Mouse (Mus musculus): ENCODE results near the gene Chchd6.
A peak's percentile ranks its signal among the peaks of the same experiment; 100 is the strongest.

The Chchd6 gene

DNA sequence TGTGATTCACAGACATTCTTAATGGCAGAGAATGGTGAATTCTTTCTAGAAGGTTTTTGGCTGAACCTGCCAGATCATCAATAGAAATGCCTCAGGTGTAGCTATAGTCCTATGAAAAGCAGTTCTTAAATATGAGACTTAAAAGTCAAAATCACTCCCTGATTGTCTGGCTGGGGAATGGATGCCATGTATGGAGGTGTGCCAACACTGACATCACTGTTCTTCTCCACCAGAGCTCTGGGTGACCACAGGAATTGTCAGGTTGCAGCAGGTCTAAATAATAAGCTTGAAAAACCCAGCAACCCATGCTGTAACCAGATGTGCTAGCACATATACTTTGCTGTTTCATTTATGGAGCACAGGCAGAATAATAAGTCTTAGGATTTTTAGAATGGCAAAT is 87.2 kb downstream of the Chchd6 start:
- no peak for DNase-seq

DNA sequence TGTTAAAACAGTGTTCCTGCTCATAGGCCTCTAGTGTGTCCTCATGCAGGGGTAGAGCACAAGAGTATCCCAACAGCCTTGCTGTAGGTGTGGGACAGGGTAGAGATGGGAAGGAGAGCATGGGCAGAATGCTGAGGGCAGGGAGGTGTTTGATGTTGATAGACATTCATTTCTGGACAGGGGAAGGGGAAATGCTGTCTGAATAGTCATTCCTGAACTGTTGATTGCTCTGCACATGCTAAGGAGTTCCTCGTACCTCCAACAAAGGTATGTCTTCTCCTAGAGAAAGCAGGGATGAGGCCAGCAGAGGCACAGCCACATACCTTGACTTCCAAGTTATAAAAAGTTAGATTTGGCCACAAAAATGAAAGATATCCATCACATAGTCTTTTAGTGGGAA is 95.5 kb downstream of the Chchd6 start:
- no peak for DNase-seq

DNA sequence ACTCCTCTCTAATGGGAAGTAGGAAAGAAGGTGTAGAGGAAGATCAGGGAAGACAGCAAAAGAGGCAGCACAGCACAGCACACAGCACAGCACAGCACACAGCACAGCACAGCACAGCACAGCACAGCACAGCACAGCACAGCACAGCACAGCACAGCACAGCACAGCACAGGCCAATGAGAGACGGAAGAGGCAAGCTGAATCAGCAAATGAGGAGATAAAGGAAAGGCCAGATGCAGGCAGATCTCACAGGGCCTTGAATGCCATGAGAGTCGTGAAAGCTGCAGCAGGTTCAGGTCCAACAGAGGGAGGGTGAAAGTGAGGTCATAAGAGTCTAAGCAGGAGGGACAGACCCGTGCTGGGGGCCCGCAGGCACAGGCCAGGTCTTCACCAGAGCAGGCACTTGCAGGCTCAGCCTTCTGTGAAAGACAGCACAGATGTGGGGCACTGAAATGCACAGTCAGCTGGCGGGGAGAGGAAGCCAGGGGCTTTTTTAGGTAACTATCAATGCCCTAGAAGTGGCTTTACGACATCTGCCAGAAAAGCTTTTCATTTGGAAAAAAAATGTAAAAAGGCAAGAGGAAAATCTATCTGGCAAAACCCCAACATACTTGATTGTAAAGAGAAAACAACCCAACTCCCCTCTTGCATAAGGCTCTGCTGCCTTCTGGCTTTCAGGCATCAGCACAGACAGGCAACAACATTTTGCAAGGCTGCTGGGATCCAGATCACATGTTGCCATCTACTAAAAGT is 96.5 kb downstream of the Chchd6 start:
- DNase-seq: no peak

DNA sequence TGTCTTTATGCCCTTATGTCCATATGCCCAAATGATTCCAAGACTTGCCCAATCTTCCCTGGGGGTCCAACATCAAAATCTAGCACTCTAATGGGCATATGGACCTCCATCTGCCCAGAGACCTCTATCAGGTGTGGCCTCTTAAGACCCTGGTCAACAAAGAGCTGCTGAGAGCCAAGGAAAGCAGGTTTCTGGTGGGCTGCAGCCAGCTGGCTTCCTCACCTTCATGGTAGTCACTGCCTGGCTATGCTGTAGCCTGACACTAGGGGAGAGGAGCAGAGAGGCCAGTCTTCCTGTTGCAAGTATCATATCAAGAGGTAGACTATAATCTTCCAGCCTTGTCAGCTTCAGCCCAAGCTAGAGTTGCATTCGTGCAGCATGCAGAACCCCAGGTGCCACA is 98.5 kb downstream of the Chchd6 start:
- no peak for DNase-seq

DNA sequence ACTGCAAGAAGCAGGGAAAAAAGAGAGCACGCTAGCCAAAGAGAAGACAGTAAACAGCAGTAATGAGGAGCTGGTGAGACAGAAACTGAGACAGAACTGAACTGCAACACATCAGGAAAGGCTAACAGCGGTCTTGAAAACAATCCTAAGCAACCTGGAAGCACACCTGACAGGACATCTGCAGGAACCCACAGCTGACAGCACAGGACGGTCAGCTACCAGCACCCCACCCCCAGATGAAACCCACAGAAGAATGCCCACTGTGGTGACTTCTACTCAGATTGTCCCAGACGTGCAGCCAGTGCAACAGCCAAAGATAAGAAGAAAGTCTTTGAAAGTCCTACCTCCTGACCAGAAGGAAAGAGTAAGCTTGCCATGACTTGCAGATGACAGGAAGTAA is 103.1 kb downstream of the Chchd6 start:
- DNase-seq: no peak

DNA sequence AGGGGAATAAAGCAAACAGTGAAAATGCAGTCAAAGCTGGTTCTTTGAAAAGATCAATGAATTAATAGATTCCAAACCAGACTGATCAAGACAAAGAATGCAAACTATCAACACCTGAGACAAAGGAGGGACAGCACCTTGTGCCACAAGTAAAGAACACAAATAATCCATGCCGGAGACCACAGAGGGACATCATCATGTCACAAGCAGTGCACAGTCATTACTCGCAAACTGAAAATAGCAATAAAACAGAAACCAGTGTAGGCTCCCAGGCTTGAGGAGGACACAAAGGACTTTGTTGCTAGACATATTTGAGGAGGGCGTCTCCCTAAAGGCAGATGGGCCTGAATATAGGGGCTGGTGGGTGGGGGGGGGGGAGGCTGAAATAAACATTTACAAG is 105.1 kb downstream of the Chchd6 start:
- DNase-seq: no peak

DNA sequence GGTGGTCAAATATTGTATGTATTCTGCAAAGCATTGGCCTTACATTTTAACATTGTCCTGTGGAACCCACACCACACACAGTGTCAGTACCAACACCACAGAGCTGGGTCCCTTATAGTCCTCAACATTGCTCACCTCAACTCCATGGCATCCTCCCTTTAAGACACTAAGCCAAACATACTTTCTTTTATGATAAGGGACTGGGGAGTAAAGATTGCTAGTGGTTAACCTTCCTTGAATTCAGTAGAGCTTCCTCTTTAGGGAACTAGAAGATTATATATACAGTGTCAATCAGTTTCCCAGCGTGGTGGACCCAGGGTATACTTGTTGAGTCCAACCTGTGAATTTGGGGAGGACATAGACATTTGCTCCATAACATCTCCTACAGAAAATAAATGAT is 105.9 kb downstream of the Chchd6 start:
- no peak for DNase-seq

DNA sequence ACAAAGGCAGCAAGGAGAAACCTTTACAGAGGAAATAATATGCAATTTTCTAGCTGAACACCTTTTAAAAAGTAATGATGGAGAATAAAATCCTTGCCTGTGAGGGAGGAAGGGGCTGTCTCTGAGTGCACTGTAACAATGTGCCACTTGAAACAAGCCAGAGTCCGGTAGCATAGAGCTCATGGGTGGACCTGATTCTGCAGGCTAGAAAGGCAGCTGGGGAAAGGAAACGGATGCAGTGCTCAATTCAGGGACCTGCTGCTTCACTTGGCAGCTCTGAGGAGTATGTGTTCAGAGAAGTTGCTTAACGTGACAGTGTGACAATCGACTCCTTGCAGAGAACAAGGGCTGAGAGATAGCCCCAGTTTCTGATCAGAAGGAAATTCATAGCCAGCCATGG is 109.4 kb downstream of the Chchd6 start:
- DNase-seq: no peak

DNA sequence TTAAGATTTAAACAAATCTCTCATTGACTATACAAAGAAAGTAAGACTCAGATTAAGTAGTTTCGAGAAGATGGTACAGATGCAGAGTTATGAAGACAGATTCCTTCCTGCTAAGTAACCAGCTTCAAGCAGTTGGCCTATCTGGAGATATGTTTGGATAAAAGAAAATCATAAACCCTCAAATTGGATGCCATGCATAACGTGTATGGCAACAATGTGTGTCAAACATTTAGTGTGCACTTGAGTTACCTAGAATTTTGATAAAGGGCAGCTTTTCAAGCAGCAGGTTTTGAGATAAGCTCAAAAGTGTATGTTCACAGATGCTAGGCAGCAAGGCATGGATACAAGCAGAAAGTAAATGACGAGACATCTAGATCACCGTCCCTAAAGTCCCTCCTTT is 114.3 kb downstream of the Chchd6 start:
- DNase-seq: no peak

DNA sequence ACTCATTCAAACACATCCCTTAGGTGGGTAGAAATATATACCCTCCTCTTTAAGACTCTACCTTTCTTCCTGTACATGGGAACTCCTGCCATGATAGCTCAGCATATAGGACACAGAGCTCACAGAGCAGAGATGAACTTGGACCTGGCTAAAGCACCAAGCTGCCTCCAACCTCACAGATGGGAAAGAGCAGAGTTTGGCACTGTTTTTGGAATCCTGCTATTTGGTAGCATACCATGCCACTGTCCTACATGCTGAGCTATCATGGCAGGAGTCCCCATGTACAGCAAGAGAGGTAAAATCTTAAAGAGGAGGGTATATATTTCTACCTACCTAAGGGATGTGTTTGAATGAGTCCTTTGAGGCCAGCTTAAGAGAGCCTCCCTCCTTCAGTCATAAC is 127.5 kb downstream of the Chchd6 start:
- DNase-seq: no peak

DNA sequence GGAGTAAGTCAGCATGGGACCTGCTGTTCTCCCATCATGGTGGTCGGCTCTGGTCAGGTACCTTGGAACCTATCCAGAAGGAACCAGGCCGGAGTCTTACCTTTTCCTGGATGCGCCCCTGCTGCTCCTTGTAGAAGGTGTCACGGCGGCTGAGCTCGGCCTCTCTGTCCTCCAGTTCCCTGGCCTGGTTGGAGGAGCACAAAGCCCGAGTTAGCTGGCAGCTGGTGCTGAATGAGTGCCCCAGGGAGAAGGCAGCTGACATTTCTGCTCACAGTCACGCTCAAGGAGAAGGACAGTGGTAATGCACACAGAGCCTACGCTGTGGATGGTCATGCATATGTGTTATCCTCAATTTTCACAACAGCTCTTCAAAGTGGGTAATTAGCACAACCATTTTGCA is 128.2 kb downstream of the Chchd6 start:
- no peak for DNase-seq

DNA sequence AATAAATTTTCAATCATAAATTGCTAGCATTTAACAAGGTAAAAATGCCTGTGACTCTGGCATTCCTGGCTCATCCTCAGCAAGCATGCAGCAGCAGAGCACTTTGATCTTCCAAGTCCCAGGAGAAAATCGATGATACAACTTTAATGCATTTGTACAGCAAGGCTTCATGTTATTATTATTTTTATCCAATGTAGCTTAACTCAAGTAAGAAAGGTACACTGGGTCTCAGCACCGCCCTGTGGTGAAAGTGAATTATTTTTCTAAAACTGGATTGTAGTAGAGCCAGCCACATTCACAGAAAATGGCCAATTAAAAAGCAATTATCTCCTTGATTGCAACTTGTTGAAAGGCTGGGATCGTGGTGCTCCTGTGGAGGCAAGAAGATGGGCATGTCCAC is 128.6 kb downstream of the Chchd6 start:
- DNase-seq: no peak

DNA sequence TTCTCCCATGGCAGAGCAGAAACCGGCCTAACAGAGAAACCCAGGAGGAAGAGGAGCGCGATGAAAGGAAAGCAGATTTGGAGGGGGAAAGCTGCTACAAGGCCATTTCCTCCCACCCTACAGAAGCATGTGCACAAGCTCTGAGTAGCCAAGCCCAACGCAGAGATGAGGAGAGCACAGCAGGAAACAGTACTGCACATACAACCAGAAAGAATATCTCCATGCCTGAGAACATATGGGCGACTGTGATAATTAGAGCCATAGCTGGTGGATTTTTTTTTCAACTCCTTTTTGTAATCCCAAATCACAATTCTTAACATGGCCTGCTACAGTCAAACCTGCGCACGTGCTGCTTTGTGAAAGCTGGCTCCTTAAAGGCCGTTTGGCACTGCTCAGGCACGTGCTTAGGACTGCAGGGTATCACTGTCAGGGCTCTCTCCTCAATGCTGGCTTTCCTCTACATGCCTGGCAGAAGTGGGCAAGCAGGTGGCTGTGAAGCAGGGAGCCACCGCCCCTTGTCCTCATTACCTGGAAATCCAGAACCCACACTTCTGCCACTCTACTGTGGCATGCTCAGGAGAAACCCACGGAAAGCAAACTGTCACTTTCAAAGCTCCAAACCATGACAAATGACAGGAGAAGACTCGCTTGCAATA is 129.3 kb downstream of the Chchd6 start:
- DNase-seq: no peak

DNA sequence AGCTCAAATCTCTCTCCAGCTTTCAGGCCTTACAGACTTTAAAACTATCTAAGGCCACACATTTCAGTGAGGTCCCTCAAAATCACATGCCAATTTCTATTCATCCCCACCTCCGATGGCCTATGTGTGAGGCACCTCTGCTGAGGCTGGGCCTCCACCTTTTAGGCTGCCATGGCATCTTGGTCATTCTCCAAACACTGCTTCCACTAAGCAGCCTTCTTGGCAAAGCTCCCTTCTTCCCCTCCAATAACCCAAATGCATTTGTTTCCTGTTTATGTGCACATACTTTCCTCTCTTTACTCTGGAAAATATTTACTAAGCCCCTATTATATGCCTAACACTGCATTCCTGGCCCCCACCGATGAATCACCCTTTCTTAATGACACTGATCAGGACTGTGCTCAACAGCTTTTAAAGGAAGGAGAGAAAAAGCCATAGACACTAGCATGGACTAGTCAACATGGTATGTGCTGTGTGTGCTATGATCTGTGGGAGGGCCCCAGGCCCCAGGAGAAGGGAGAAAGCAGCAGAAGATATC is 133.2 kb downstream of the Chchd6 start:
- DNase-seq: no peak

DNA sequence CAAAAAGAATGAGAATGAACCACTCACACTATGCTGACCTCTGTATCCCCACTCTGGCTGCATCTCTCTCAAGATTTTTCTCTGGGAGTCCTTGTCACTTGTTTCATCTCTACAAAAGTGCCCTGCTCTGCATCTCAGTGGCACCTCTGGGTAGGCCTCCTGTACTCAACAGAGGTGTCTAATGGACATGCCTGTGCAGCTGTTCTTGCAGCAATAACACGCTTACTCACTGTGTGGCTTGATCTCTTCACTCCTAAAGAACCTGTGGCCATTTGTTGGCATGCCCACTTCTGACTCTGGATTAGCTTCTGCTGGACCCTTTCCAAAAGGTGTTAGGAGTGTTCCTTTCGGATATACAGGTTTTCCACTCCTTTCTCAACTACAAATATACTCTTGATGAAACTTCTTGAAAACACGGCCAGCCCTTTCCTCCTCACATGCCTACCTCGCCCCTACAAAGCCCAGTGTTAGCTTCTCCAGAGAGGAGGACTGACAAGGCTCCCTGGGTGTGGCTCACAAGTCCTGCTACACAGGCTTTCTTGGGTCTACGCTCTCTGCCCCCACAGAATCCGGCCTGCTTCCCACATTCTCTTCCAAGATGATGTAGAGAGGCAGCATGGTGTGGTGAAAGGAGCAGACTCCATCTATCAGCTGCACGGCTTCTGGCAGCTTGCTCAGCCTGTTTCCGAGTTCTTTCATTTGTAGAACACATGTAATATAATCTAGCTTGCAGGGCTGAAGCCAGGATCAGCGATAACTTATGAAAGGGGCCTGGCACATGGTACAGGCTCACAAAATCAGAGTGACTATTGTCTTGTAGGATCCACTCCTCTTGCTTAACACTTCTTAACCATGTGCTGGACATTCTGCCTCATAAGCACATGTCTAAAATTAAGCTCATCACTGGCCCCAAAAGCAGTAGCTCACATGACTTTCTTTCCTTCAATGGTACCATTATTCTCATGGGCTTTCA is 133.9 kb downstream of the Chchd6 start:
- no peak for DNase-seq

DNA sequence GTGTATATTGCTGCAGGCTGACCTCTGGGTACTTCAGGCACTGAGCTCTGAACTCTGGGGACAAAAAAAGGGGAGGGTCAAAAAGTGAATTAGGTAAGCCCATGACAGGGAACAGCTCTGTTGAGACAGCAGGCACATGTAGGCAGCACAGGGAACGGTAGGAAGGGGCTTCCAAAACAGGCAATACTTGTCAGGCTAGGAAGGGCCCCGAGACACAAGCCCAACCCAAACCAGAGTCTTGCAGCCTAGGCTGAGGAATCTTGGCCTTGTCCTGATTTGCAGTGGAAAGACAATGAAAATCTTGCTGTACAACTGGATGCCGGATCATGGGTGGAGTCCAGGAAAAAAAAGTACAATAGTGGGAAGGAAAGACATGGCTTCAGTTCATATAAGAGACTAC is 135.8 kb downstream of the Chchd6 start:
- no peak for DNase-seq

DNA sequence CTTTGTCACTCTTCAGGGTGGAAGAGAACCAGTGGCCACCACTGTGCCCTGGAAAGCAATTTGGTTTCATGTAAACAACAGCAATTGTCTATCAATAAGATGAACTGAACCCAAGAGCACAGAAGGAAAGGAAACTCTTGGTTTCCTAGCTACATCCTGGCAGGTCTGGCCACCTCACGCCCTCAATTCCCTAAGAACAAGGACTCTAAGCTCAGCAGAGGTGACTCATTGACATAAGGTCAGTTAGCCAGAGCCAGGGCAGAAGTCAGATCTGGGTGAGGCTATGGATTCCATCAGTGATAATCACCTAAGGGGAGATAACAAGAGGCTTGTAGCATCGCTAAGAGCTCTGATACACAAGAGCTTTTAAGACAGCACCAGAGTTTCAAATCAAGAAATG is 137.9 kb downstream of the Chchd6 start:
- DNase-seq: no peak

DNA sequence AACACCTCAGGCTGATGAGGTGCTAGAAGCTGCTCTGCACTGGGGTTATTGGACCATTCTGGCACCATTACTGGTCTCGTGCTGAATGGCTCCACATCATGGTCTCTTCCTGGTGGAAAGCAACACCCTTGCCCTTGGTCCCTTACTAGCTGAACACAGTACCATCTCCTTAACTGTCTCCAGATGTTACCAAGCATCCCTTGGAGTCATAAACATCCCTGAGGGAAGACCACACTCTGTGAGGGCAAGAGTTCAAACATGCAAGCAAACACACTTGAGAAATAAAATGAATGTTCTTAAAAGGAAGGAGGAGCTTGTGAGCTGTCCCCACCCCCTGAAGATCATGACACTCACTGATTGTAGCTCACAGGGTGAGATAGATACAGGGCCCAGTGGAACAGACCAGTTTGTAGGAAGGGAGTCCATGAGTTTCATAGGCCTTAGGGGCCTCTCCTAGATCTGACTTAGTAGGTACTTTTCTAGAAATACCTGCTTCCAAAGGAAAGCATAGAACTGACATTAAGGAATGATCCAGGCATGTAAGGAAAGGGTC is 139.0 kb downstream of the Chchd6 start:
- DNase-seq: no peak

DNA sequence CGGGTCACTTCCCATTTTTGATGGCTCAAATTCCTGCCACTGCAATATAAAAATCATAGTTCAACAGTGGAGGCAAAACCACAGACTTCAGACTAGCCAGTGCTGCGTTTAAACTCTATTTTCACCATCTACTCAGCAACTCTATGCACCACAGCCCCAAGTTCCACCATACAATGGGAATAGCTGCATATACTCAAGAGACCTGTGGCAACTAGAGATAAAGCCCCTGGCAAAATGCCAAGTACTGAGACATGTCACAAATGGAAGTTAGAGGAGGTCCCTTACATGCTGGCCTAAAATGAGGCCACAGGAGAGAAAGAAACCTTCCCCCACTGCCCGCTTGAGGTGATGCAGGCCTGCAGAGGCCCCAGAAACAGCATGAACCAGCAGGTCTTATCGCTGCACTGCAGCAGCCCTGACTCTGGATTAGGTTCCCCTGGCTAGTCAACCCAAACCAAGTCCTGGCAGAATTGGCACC is 139.9 kb downstream of the Chchd6 start:
- DNase-seq: no peak

DNA sequence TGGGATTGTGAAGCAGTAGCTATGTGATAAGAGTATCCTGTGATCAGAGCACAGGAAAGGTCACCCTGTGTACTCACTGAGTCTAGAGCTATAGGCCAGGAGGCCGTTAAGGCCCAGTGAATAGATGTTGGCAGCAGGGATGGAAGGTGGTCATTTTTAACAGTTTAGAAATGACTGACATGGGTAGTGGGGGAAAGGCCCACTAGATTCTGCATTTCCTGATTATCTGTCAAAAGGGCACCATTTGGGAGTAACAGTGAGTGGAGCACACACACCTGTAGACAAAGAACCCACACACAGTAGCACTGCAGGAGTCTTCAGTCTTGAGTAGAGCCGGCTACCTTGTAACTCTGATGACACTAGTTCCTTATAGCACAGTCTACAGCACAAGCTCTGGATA is 141.0 kb downstream of the Chchd6 start:
- no peak for DNase-seq

DNA sequence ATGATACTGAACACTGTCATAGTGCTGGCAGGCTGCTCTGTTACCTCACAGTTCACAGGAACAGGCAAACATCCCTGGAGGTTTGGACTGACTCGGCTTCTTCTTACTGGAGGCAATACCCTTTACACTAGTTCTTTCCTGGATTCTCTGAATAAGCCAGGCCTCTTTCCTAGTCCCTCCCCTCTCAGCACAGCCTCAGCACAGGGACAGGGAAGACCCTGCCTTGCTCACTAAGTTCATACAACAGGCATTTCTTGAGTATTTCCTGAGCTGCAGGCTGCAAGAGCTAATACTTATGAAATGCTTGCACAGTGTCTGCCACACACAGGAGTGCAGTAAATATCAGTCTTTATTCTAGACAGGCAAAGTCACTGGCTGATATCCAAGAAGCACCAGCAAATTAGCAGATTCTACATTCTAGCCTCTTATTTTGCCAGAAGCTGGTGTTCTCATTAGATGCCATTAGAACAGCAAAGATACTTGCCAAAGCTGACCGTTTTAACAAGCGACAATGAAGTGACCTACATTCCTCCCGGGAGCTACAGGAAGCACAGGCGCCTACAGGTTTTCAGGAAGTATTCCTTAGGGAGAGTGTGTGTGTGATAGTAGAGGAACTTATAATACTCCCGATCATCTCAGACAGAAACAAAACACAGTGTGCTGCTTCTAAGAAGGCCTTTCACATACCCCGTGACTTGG is 142.3 kb downstream of the Chchd6 start:
- peak; percentile 22 for DNase-seq

DNA sequence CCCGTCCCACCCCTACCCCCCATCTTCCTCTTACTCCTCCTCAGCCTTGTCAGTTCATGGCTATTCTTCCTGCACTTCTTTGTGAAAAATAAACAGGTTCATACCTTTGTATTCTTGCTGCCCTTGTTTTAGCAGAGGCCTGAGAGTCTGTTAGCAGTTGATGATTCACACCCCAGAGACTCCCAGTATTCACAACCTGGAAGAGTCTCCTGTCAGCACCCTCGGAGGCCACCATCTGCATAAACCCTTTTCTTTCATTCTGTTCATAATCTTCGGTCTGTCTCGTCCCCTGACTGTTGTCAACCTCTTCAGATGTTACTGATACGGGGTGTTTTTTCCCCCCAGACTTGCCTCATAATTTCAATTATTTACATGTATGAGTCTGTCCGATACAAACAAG is 143.1 kb downstream of the Chchd6 start:
- no peak for DNase-seq

Measured in kidney, adult 9 months (tissue).